ENCODE assay signal across 8 mouse cellular contexts in the genomic region with DNA sequence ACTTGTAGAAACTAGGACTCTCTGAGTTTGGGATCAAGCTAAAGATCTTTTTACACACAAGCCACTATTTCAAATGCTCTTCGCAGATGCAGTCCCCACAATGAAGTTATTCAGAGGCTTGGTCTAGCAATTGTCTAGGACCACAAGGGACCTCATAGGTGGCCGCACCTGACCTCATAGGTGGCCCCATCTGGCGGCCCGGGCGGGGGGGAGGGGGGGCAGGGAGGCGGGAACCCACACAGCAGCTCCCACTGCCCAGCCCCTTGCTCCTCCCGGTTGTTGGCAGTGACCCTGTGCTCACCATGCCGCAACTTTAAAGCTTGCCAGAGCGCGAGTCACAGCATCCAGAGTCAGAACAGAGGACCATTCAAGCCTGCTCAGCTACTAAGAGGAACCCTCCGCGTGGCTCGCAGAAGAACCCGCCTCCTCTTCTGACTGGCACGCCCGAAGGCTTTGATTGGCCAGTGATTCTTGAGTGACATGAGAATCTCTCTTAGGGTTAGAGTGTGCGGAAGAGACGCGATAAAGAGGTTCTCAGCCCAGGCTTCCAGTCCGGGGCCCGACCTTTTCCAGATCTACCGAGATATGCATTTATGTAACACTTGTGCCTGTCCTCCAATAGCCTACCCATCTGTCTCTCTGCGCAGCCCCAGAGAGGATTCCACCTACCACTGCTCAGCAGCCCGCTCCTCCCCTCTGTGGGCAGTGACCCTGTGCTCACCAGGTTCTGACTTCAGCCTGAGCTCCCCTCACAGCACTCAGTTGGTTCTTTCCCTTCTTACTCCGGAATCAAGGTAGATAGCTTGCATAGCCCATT. TPM values are rescaled to one million over a fixed set of nuclear protein-coding genes. Genes with fewer than 3 reads are reported as not detected.
DNase-seq lines count a peak whose midpoint lies in the region; ATAC-seq and TF ChIP-seq lines count a peak whose summit lies in the region.

Gene Gm35315 (minus strand): TSS at position 391 of the 817 bp plus-strand sequence.

- DNase-seq in B cell, adult 2 months, result peak; percentile 82 to 84
- DNase-seq in heart, adult 9 months (ENCODE audit: low spot score in 2 of 2), result peak; percentile 90 to 91
- DNase-seq in kidney, adult 9 months, result peak; percentile 94
- DNase-seq in limb, embryonic 14.5 days (ENCODE audit: low spot score), result peak; percentile 92
- peak; percentile 64 to 72 for DNase-seq in spleen, postnatal 14 days (ENCODE audit: low spot score in 2 of 2)

- peak within 1 kb of the TSS; percentile 76 for H3K4me2 ChIP-seq in embryonic facial prominence, embryonic 15.5 days (replicated peaks)
- H3K4me2 ChIP-seq in limb, embryonic 14.5 days (replicated peaks; ENCODE audit: low read depth, low read length, severe bottlenecking), result peak within 1 kb of the TSS; percentile 69
- peak within 1 kb of the TSS; percentile 79 for H3K4me2 ChIP-seq in midbrain, embryonic 16.5 days (ENCODE audit: low read length)

- H3K9me3 ChIP-seq in embryonic facial prominence, embryonic 15.5 days (replicated peaks), result no peaks in the 10 kb centered on the region
- no peaks in the 10 kb centered on the region for H3K9me3 ChIP-seq in limb, embryonic 14.5 days (ENCODE audit: control insufficient read depth, low read length)
- H3K9me3 ChIP-seq in midbrain, embryonic 16.5 days (replicated peaks; ENCODE audit: control insufficient read depth, low read length, poor library complexity, severe bottlenecking), result no peaks in the 10 kb centered on the region

- peak; percentile 93 for ATAC-seq in embryonic facial prominence, embryonic 15.5 days (ENCODE audit: insufficient number of reproducible peaks, low FRiP score, low TSS enrichment, low read depth)
- ATAC-seq in limb, embryonic 14.5 days (ENCODE audit: low FRiP score, low read depth), result peak; percentile 95
- peak; percentile 96 for ATAC-seq in midbrain, embryonic 16.5 days

- H3K36me3 ChIP-seq in embryonic facial prominence, embryonic 15.5 days, result no peaks in the 10 kb centered on the region
- no peaks in the 10 kb centered on the region for H3K36me3 ChIP-seq in limb, embryonic 14.5 days (ENCODE audit: control insufficient read depth, insufficient read depth, low read length)
- H3K36me3 ChIP-seq in midbrain, embryonic 16.5 days (ENCODE audit: control insufficient read depth, insufficient read depth, low read length), result no peaks in the 10 kb centered on the region

- H3K9ac ChIP-seq in embryonic facial prominence, embryonic 15.5 days, result peak within 1 kb of the TSS; percentile 29
- peak within 1 kb of the TSS; percentile 59 for H3K9ac ChIP-seq in limb, embryonic 14.5 days (ENCODE audit: low read depth, low read length, severe bottlenecking)
- peak within 1 kb of the TSS; percentile 67 for H3K9ac ChIP-seq in midbrain, embryonic 16.5 days (ENCODE audit: low read depth, low read length)

- peak within 1 kb of the TSS; percentile 68 for H3K4me3 ChIP-seq in bone marrow, adult 2 months (replicated peaks; ENCODE audit: control insufficient read depth, low read depth, low read length)
- H3K4me3 ChIP-seq in embryonic facial prominence, embryonic 15.5 days (replicated peaks), result peak within 1 kb of the TSS; percentile 56
- H3K4me3 ChIP-seq in limb, embryonic 14.5 days (replicated peaks; ENCODE audit: low read length), result peak within 1 kb of the TSS; percentile 43
- H3K4me3 ChIP-seq in midbrain, embryonic 16.5 days (ENCODE audit: low read depth, low read length), result peak within 1 kb of the TSS; percentile 50

- no peak for TF ChIP-seq POLR2A in bone marrow, adult 2 months (IDR thresholded peaks at IDR 0.05; ENCODE audit: borderline replicate concordance, control insufficient read depth, low read depth, low read length)
- peak; percentile 31; the same call in 1 of the 2 replicates for TF ChIP-seq POLR2A in limb, embryonic 14.5 days (IDR thresholded peaks at IDR 0.05; ENCODE audit: borderline replicate concordance, extremely low read depth, insufficient read depth, insufficient read length)

- H3K27ac ChIP-seq in bone marrow, adult 2 months (ENCODE audit: control insufficient read depth, insufficient read depth, low read depth, low read length, poor library complexity), result peak within 1 kb of the TSS; percentile 71
- H3K27ac ChIP-seq in embryonic facial prominence, embryonic 15.5 days (replicated peaks), result peak within 1 kb of the TSS; percentile 56
- H3K27ac ChIP-seq in limb, embryonic 14.5 days (replicated peaks; ENCODE audit: low read depth, low read length), result no peak within 1 kb of the TSS
- peak within 1 kb of the TSS; percentile 55 for H3K27ac ChIP-seq in midbrain, embryonic 16.5 days (ENCODE audit: low read length)

- no peak for TF ChIP-seq CTCF in bone marrow, adult 2 months (IDR thresholded peaks at IDR 0.05; ENCODE audit: control insufficient read depth, insufficient read depth, low read length)

- WGBS in bone marrow, adult 2 months, result 1% methylated on average over 25 of the region's 25 CpGs
- WGBS in embryonic facial prominence, embryonic 15.5 days, result 1% methylated on average over 24 of the region's 25 CpGs
- 1% methylated on average over 25 of the region's 25 CpGs for WGBS in limb, embryonic 14.5 days
- WGBS in midbrain, embryonic 16.5 days, result 2% methylated on average over 25 of the region's 25 CpGs

- no peaks in the 10 kb centered on the region; the same call in 1 of the 2 replicates for H3K4me1 ChIP-seq in bone marrow, adult 2 months (ENCODE audit: control insufficient read depth, insufficient read depth, low read length)
- H3K4me1 ChIP-seq in embryonic facial prominence, embryonic 15.5 days, result peaks cover 3% of the 10 kb centered on the region
- H3K4me1 ChIP-seq in limb, embryonic 14.5 days (ENCODE audit: control insufficient read depth, insufficient read depth, low read length), result no peaks in the 10 kb centered on the region; the same call in 1 of the 2 replicates
- H3K4me1 ChIP-seq in midbrain, embryonic 16.5 days (ENCODE audit: control insufficient read depth, insufficient read depth, low read length), result 0 out of 2 replicates have a peak, but pooled peaks cover 3% of the 10 kb centered on the region

- no peaks in the 10 kb centered on the region for H3K27me3 ChIP-seq in embryonic facial prominence, embryonic 15.5 days
- no peaks in the 10 kb centered on the region for H3K27me3 ChIP-seq in limb, embryonic 14.5 days (ENCODE audit: control insufficient read depth, insufficient read depth, low read length)
- H3K27me3 ChIP-seq in midbrain, embryonic 16.5 days (ENCODE audit: control insufficient read depth, insufficient read depth, low read depth, low read length), result no peaks in the 10 kb centered on the region

RNA-seq across cellular contexts. Expression of gene Gm35315, which starts in this region (rescaled TPM):
- polyA plus RNA-seq in bone marrow, adult 2 months (2011; ENCODE audit: insufficient read depth, insufficient read length, low replicate concordance, missing spikeins), result 0.45 TPM in 1 of 2 replicates, not detected in the other
- 0.92 and 1.2 TPM in 2 replicates for polyA plus RNA-seq in embryonic facial prominence, embryonic 15.5 days (2015; fragmentation: Nextera tagmentation; extraction: Ambion mirVana)
- 0.59 and 0.74 TPM in 2 replicates for polyA plus RNA-seq in limb, embryonic 14.5 days (2012; rRNA removed)
- polyA plus RNA-seq in limb, embryonic 14.5 days (2014; fragmentation: Nextera tagmentation; extraction: Ambion mirVana), result 0.59 and 1.3 TPM in 2 replicates
- polyA plus RNA-seq in midbrain, embryonic 16.5 days (2015; fragmentation: Nextera tagmentation; extraction: Ambion mirVana), result 0.88 and 1.0 TPM in 2 replicates
